Mouse (Mus musculus) adrenal gland (tissue): Measurements from ENCODE around the gene Abhd14b.

Source experiments
- intact Hi-C: fragments of 180-260 bp; cut with DNase I; formaldehyde crosslinking; loops from one replicate; pipeline ENCODE4 v1.15.1; 2025
- long read RNA-seq, 2 experiments: library from polyadenylated mRNA; unstranded; transcript quantifications; one replicate each; pipeline ENCODE4 v2.0.0; 2020; ENCODE audit warnings: borderline replicate concordance in 1 of 2; ENCODE audit not compliant: insufficient replicate concordance in 1 of 2

Abhd14b gene
- long read RNA-seq, experiment 1, transcript Abhd14b-201 (4 exons, 1,745 nt) = major isoform, 68 of 80 reads
- long read RNA-seq, experiment 1, partial matches to known transcripts = 3 of 80 reads
- long read RNA-seq, experiment 1, other reads (novel, unspliced or antisense) = 4 of 80 reads
- long read RNA-seq, experiment 2, transcript Abhd14b-201 (4 exons, 1,745 nt) = major isoform, 69 of 85 reads
- long read RNA-seq, experiment 2, partial matches to known transcripts = 8 of 85 reads
- long read RNA-seq, experiment 2, other reads (novel, unspliced or antisense) = 4 of 85 reads

- intact Hi-C loops = no loop called here
These were observed at the start of gene Abhd14b, which contains the start of gene Abhd14a for GRCm38 (mm10) chr9:106447348-106447747. Abhd14b (plus strand) TSS chr9:106447459. Abhd14a (minus strand) TSS chr9:106447678.

GRCm38 (mm10) chr9:106397733-106398132, 49.5 kb upstream of the Abhd14b start:
- intact Hi-C loops = no loop called here

DNA sequence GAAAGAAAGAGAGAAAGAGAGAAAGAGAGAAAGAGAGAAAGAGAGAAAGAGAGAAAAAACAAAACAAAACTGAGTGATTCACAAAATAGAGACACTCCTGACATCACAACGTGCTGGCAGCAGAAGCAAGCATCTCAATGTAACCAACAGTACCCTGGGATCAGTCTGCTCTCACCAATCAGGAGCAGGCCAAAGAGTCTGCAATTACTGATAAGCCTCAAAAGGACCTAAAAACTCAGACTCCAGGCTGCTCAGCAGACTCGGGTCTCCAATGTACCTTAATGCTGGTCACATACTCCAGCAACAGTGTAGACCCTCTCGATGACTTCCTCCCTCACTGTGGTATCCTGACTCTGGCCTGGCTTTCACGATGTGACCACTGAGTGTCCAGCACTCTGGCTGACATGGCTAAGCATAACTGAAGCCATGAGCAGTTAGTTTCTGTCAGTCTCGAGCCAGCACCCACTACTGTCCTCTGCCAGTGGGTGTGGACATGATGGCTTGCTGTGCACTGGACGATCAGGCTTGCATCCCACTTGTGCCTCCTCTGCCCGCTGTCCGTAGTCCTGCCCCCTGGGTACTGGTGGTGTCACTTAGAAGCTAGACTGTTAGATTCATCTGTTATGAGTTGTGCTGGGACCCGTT, 48.5 kb upstream of the Abhd14b start:
- intact Hi-C loops = no loop called here

DNA sequence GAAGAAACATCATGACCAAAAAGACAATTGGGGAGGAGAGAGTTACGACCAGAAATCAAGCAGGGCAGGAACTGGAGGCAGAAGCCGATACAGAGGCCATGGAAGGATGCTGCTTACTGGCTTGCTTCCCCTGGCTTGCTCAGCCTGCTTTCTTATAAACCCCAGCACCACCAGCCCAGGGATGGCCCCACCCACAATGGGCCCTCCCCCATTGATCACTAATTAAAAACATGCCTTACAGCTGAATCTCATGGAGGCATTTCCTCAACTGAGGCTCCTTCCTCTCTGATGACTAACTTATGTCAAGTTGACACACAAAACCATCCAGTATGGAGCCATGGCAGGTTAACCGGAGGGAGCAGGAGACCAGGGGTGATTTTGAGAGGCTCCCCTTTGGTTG, 47.5 kb upstream of the Abhd14b start:
- intact Hi-C loops = no loop called here

DNA sequence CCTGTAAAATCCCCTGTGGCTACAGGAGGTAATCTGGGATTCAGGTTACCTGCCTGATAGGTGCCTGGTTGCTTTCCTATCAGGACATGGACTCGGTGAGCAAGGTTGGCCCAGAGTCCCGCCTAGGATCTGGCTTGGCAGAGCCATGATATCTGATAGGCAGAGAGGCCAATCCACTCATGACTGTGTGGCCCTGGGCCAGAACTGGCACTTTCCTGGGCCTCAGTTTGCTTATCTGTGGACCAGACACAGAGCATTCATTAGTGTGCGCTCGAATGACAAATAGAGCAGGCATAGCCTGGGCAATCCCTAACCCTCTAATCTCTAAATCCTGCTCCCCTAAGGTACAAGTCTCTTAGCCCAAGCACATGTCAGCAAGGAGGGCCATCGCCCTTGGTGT, 45.1 kb upstream of the Abhd14b start:
- intact Hi-C loops = no loop called here

- intact Hi-C loops = no loop called here
These were observed 44.5 kb upstream of the Abhd14b start for GRCm38 (mm10) chr9:106402607-106403375.

- intact Hi-C loops = no loop called here
These were observed 42.0 kb upstream of the Abhd14b start for GRCm38 (mm10) chr9:106405275-106405674.

GRCm38 (mm10) chr9:106406443-106407078, 40.7 kb upstream of the Abhd14b start:
- intact Hi-C loops = no loop called here

- intact Hi-C loops = no loop called here
These were observed 38.2 kb upstream of the Abhd14b start for GRCm38 (mm10) chr9:106409096-106409495.

DNA sequence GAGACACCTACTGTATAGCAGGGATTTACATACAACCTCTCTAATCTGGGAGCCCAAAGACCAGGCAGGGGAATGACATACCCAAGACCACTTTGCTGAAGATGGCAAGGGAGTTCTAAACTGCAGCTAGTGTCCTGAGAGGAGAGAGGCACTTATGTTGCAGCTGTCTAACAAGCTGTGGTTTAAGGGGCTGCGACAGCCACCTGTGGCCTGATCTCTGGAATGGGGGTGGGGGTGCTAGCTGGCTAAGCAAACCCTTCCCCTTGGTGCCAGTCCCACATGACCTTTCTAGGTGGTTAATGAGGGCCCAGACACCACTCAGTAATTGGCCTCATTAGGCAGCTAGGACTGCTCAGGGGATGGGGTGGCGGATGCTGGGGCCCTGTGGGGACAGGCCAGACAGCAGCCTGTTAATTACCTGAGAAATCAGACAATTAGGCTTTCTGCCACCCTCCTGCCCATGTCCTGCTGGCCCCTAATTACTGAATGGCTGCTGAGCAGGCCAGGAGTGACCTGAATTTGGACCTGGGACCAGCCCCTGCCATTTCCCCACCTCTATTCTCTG, 37.1 kb upstream of the Abhd14b start:
- intact Hi-C loops = no loop called here

DNA sequence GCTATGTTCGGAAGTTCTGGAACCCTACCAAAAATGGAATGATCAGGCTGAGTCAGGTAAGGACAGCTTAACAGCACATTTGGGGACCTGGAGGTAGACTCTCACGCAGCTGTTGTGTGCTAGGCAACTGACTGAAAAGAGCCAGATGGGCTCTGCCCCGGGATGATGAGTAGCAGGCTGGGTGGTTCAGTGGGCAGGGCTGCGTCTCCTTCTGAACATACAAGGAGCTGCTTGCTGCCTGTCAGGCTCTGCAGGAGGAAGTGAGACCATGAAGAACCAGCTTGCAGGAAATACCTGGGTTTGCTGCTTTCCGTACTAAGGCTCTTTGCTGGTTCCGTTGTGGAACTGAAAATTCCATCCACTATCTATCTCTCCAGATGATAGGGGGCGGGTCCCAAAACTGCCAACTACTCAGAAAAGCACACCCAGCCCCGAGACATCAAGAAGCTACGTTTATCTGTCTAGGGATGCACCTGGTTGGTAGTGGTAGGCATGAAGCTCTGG, 36.1 kb upstream of the Abhd14b start:
- intact Hi-C loops = no loop called here

DNA sequence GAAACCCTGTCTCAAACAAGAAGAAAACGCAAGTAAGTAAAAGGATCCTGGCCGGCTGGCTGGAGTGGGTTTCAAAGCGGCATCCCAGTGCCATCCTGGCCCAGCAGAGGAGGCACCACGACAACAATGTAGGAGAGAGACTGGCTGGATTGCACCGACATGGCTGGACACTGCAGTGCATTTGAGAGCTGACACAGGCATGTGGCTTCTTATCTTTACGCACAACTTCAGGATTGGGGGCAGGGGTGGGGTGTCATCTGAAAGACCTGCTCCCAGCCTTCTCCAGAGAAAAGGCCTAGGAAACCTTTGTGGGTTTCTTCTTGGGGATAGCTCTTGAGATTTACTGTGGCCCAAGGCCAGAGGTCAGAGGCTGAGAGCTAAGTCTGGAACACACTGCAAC, 35.5 kb upstream of the Abhd14b start:
- intact Hi-C loops = no loop called here

DNA sequence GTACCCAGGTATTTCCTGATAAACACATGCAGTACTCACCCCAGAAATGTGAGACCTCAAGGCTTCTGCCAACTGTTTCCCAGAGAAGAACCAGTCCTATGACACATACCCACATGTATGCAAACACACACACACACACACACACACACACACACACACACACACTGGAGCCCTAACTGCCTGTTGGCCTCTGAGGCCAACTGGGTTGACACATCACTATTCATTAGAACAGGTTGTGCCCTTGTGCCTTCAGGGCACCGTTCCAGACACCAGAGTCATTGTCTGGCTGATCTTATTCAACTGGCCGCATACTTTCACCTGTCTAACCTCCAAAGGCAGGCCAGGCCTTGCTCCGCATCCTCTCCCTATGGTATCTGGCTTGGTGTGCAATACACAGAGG, 35.0 kb upstream of the Abhd14b start:
- intact Hi-C loops = no loop called here

GRCm38 (mm10) chr9:106413606-106414005, 33.7 kb upstream of the Abhd14b start:
- intact Hi-C loops = no loop called here

DNA sequence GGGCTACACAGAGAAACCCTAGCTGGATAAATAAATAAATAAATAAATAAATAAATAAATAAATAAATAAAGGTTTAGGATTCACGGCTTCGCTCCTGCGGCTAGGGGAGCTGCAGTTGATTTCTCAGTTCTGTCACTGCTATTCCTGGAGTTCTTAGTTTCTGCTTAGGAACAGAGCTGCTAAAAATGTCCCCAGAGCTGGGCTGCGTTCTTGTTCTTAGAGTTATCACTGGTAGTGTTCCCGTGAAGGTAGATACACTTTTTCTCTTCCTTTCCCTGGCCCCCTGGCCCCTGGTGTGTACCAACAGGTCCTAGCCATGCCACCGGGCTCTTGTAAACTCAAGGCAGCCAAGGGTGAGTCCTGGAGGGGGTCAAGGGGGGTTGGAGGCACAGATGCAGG, 30.4 kb upstream of the Abhd14b start:
- intact Hi-C loops = loop anchor here (5.0 kb wide), 1 partner anchor 50 kb away; the partner anchor contains the start of gene Dusp7

- intact Hi-C loops = loop anchor here (5.0 kb wide), 1 partner anchor 51 kb away; the partner anchor contains the start of gene Dusp7
These were observed 29.2 kb upstream of the Abhd14b start for GRCm38 (mm10) chr9:106417841-106418625.

DNA sequence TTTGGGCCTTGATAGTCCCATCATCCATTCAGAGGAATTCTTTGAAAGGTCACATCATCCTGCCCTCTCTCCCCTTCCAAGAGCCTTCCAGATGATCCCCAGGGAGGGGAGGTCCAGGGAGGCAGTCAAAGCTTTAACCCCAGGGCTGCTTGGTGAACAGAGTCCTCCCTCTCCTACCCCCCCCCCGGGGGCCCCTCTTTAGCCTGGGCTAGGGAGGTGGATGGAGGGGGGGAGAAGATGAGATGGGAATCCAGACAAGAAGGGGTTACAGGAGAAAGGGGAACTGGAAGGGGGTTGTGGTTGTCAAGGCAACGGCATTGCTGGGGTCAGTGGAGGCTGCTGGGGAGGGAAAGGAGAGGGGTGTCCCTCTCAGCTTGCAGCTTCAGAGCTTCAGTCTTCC, 26.7 kb upstream of the Abhd14b start:
- intact Hi-C loops = loop anchor here (1.0 kb wide), 1 partner anchor 131 kb away; no protein-coding TSS in a partner anchor

GRCm38 (mm10) chr9:106421033-106421864, 26.0 kb upstream of the Abhd14b start:
- intact Hi-C loops = loop anchor here (1.0 kb wide), 1 partner anchor 132 kb away; no protein-coding TSS in a partner anchor

DNA sequence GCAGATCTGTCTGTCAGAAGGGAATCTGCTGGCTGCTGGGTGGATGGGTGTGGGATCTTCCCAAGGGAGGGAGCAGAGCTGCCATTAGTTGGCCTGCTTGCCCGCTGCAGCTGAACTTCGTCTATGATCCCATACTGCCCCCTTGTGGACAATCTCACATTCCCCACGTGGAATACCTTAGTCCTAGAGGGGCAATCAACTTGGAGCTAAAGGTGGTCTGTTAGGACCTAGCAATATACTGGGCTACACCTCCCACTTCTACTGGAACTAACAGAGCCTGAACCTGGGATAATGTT, 25.4 kb upstream of the Abhd14b start:
- intact Hi-C loops = loop anchor here (1.0 kb wide), 3 partner anchors 116 to 133 kb away; no protein-coding TSS in a partner anchor
